Mouse (Mus musculus): ENCODE results near the gene Gpr55. TPM values are rescaled to one million over a fixed set of nuclear protein-coding genes. Genes with fewer than 3 reads are reported as not detected.

The Gpr55 gene
- polyA plus RNA-seq, 1 experiment from 2014 or later = 0.17 TPM

GRCm38 (mm10) chr1:85894231-85894747, 66.5 kb downstream of the Gpr55 start, which contains the start of gene Itm2c:
TSS of gene Itm2c (plus strand) at chr1:85894281.
- Histone ChIP-seq H3K4me3 (peak within 1 kb of the TSS; percentile 73), H3K27ac (peak within 1 kb of the TSS; percentile 89), H3K9ac (peak within 1 kb of the TSS; percentile 73), H3K36me3 (replicated peaks) (no peaks in the 10 kb centered on the region), H3K27me3 (replicated peaks) (no peaks in the 10 kb centered on the region), H3K4me1 (peaks cover 47% of the 10 kb centered on the region), H3K4me2 (peak within 1 kb of the TSS; percentile 78), H3K9me3 (no peaks in the 10 kb centered on the region)
- ATAC-seq (replicated peaks) = peak; percentile 91
- WGBS = under 1% methylated on average over 35 of the region's 35 CpGs

Other genes starting within 250 kb of the Gpr55 start
- 0.19 and 0.56 TPM in 2 replicates for gene A630001G21Rik, start 182.4 kb downstream of the Gpr55 start, polyA plus RNA-seq (2015; fragmentation: Nextera tagmentation; extraction: Ambion mirVana)
- 53.1 and 54.5 TPM in 2 replicates for gene Cab39, start 167.6 kb downstream of the Gpr55 start, polyA plus RNA-seq (2015; fragmentation: Nextera tagmentation; extraction: Ambion mirVana)
- gene Itm2c, start 66.7 kb downstream of the Gpr55 start, polyA plus RNA-seq (2015; fragmentation: Nextera tagmentation; extraction: Ambion mirVana) = 233 and 248 TPM in 2 replicates
- gene 4933407L21Rik, start 32.5 kb downstream of the Gpr55 start, polyA plus RNA-seq (2015; fragmentation: Nextera tagmentation; extraction: Ambion mirVana) = 8.9 and 11.0 TPM in 2 replicates
- gene Spata3, start 55.8 kb upstream of the Gpr55 start, polyA plus RNA-seq (2015; fragmentation: Nextera tagmentation; extraction: Ambion mirVana) = 0.35 and 0.52 TPM in 2 replicates
- gene 2810459M11Rik, start 84.9 kb upstream of the Gpr55 start, polyA plus RNA-seq (2015; fragmentation: Nextera tagmentation; extraction: Ambion mirVana) = 8.6 and 9.7 TPM in 2 replicates
- 191 TPM in 2 replicates for gene Psmd1, start 103.4 kb upstream of the Gpr55 start, polyA plus RNA-seq (2015; fragmentation: Nextera tagmentation; extraction: Ambion mirVana)
- 0.11 and 0.46 TPM in 2 replicates for gene Htr2b, start 151.0 kb upstream of the Gpr55 start, polyA plus RNA-seq (2015; fragmentation: Nextera tagmentation; extraction: Ambion mirVana)
- 0.23 and 0.54 TPM in 2 replicates for gene Gm21972, start 172.6 kb upstream of the Gpr55 start, polyA plus RNA-seq (2015; fragmentation: Nextera tagmentation; extraction: Ambion mirVana)
- 35.7 and 39.7 TPM in 2 replicates for gene Armc9, start 193.8 kb upstream of the Gpr55 start, polyA plus RNA-seq (2015; fragmentation: Nextera tagmentation; extraction: Ambion mirVana)